Mouse (Mus musculus) neural tube, embryonic 11.5 days (tissue): ENCODE results near the gene Ano6. TPM values are rescaled to one million over a fixed set of nuclear protein-coding genes. Genes with fewer than 3 reads are reported as not detected.

Experiments used
- ATAC-seq: fragments of 200-750 bp; cut with Nextera tagmentation; 2 replicates; pipeline ENCODE4 v1.8.0; 2017; ENCODE audit warnings: moderate number of reproducible peaks, mild to moderate bottlenecking, moderate TSS enrichment, moderate library complexity; ENCODE audit not compliant: insufficient read depth, low FRiP score, low TSS enrichment
- DNase-seq: peaks from one replicate; pipeline ENCODE4 v3.0.0-alpha.2; 2015; ENCODE audit warnings: low spot score
- H3K27ac ChIP-seq: fragments of 300-500 bp; sonication (generic); 2 replicates; pipeline ENCODE4 v1.5.1; 2014; ENCODE audit warnings: low read depth, mild to moderate bottlenecking, low read length
- H3K27me3 ChIP-seq: fragments of 300-500 bp; sonication (generic); 2 replicates; pipeline ENCODE4 v1.6.1; 2014; ENCODE audit warnings: mild to moderate bottlenecking, low read length, mixed read lengths; ENCODE audit not compliant: control insufficient read depth, insufficient read depth
- H3K36me3 ChIP-seq: fragments of 300-500 bp; sonication (generic); 2 replicates; pipeline ENCODE4 v1.6.1; 2014; ENCODE audit warnings: mild to moderate bottlenecking, low read length, moderate library complexity, mixed read lengths; ENCODE audit not compliant: control insufficient read depth, insufficient read depth
- H3K4me1 ChIP-seq: fragments of 300-500 bp; sonication (generic); 2 replicates; pipeline ENCODE4 v1.6.1; 2014; ENCODE audit warnings: low read length, mixed read lengths; ENCODE audit not compliant: control insufficient read depth, insufficient read depth
- H3K4me2 ChIP-seq: fragments of 300-500 bp; sonication (generic); 2 replicates; pipeline ENCODE4 v1.6.1; 2014; ENCODE audit warnings: low read depth, mild to moderate bottlenecking, moderate library complexity
- H3K4me3 ChIP-seq: fragments of 300-500 bp; sonication (generic); 2 replicates; pipeline ENCODE4 v1.5.1; 2014; ENCODE audit warnings: low read depth, low read length
- H3K9ac ChIP-seq: fragments of 300-500 bp; sonication (generic); 2 replicates; pipeline ENCODE4 v1.6.1; 2014; ENCODE audit warnings: mild to moderate bottlenecking, low read length
- H3K9me3 ChIP-seq: fragments of 300-500 bp; sonication (generic); 2 replicates; pipeline ENCODE4 v1.6.1; 2016; ENCODE audit warnings: low read length; ENCODE audit not compliant: control insufficient read depth
- WGBS: fragments of 180-500 bp; shearing (Covaris S2); extraction: QIAGEN DNeasy Blood & Tissue Kit; methylation state at CpG from one replicate; pipeline ENCODE4 v1.1.7; 2014; 5-methylcytosine and 5-hydroxymethylcytosine counted together
- polyA plus RNA-seq: library from polyadenylated mRNA; unstranded; fragments of >200 nt; fragmentation: Nextera tagmentation; extraction: Ambion mirVana; gene quantifications from 2 replicates; pipeline ENCODE4 v1.2.1, GENCODE M21; 2014

Ano6 gene
- polyA plus RNA-seq = 37.5 and 40.1 TPM in 2 replicates

GRCm38 (mm10) chr15:95790529-95791071 is at the start of gene Ano6:
Gene Ano6 (plus strand): TSS chr15:95790843.
- Histone ChIP-seq H3K36me3 (no peaks in the 10 kb centered on the region), H3K27me3 (no peaks in the 10 kb centered on the region), H3K27ac (peak within 1 kb of the TSS; percentile 63), H3K9ac (peak within 1 kb of the TSS; percentile 90), H3K9me3 (no peaks in the 10 kb centered on the region), H3K4me2 (peak within 1 kb of the TSS; percentile 84), H3K4me3 (peak within 1 kb of the TSS; percentile 76), H3K4me1 (peaks cover 9% of the 10 kb centered on the region; the same call in 1 of the 2 replicates)
- peak; percentile 97 for DNase-seq
- ATAC-seq = peak; percentile 95
- under 1% methylated on average over 51 of the region's 51 CpGs for WGBS

DNA sequence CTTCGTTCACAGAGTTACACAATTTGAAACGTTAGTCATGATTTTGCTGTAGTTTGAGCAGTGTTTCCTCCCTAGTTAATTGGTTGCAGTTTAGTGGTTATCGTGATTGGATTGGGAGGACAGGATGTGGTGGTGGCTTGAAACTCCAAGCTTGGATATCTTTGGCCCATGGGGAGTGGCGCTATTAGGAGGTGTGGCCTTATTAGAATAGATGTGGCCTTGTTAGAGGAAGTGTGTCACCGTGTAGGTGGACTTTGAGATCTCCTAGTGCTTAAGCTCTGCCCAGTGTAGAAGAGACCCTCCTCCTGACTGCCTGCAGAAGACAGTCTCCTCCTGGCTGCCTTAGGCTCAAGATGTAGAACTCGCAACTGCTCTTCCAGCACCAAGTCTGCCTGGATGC is 47.7 kb upstream of the Ano6 start:
- Histone ChIP-seq H3K4me2 (no peak overlapping the region), H3K27ac (no peak overlapping the region), H3K9me3 (no peaks in the 10 kb centered on the region), H3K9ac (no peak overlapping the region), H3K4me3 (no peak overlapping the region), H3K36me3 (no peaks in the 10 kb centered on the region), H3K27me3 (no peaks in the 10 kb centered on the region), H3K4me1 (no peaks in the 10 kb centered on the region)
- WGBS = 89% methylated on average over 6 of the region's 6 CpGs
- DNase-seq (no peak), ATAC-seq (no peak)

DNA sequence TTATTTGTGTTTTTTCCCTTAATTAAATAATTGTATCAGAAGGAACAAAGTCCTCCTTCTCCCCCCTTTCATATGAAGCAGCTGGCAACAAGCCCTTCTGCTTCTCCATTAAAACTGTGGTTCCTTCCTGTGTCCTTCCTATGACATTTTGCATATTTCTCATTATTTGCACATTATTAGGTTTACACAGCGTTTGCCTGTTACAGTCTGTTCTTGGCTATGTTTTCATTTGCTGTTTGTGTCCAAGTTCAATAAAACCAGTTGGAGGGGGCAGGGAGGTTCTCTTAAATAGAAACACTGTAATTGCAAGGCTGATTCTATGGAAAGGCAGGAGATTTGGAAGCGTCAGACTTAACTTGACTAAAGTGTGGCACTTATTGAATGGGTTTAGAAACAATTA is 46.8 kb upstream of the Ano6 start:
- Histone ChIP-seq H3K27me3 (no peaks in the 10 kb centered on the region), H3K9me3 (no peaks in the 10 kb centered on the region), H3K4me2 (no peak overlapping the region), H3K9ac (no peak overlapping the region), H3K4me1 (no peaks in the 10 kb centered on the region), H3K36me3 (no peaks in the 10 kb centered on the region), H3K27ac (no peak overlapping the region), H3K4me3 (no peak overlapping the region)
- DNase-seq = no peak
- no peak for ATAC-seq
- WGBS = 84% methylated on average over 2 of the region's 2 CpGs

DNA sequence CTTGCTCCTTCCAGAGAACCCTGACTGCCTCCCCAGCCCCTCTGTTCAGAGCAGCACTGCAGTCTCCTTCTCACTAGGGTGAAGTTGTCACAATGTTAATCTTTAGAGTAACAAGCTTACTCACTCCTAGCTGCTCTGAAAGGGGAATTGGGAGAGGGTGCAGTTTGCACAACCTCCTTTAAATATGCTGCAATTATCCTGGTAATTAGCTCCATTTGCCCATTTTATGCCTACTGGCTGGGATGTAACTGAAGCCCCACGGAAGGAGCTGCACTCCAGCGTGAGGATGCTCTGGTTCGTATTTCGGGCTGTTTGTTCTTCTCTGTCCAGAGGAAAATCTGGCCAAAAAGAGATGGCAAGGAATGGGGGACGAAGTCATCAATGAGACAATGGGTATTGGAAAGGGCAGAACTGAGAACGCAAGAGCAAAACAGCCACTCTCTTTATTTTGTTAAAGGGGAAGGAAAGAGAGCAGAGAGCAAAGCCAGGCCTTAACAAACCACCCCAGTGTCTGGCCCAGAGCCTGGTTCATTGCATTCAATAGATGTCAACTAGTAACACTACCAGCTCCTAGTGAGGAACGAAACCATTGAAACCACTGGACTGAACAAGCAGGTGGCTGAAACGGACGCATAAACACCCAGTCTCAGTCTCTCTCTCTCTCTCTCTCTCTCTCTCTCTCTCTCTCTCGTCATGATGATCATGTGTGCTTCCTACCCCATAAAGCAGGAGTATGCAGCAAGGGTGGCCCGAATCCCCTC is 45.1 kb upstream of the Ano6 start:
- DNase-seq (no peak), ATAC-seq (no peak)
- H3K27ac ChIP-seq = no peak overlapping the region
- no peak overlapping the region for H3K4me3 ChIP-seq
- WGBS = 65% methylated on average over 10 of the region's 11 CpGs
- no peak overlapping the region for H3K9ac ChIP-seq
- H3K9me3 ChIP-seq = no peaks in the 10 kb centered on the region
- no peak overlapping the region for H3K4me2 ChIP-seq
- no peaks in the 10 kb centered on the region for H3K4me1 ChIP-seq
- no peaks in the 10 kb centered on the region for H3K27me3 ChIP-seq
- no peaks in the 10 kb centered on the region for H3K36me3 ChIP-seq

DNA sequence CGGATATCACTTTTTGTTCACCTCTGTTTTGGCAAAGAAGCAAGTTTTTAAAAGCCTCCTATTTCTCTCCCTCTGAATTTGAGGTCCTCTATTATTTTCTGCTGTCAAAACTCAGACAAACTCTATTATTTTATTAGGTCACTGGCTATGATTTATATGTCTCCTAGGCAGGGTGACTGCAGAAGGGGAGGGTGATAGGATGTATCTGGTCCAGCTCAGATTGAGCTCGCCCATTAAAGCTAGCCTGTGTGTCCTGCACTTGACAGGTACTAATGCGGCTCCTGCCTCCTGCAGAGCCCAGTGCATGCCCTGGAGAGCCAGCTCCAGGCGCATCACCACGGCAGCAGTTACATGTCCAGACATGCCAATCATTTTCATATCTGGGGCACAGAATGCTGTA is 44.1 kb upstream of the Ano6 start:
- Histone ChIP-seq H3K9ac (no peak overlapping the region), H3K36me3 (no peaks in the 10 kb centered on the region), H3K9me3 (no peaks in the 10 kb centered on the region), H3K4me2 (no peak overlapping the region), H3K27me3 (no peaks in the 10 kb centered on the region), H3K4me3 (no peak overlapping the region), H3K27ac (no peak overlapping the region), H3K4me1 (no peaks in the 10 kb centered on the region)
- no peak for DNase-seq
- no peak for ATAC-seq
- WGBS = 90% methylated on average over 5 of the region's 5 CpGs

GRCm38 (mm10) chr15:95746955-95747931 is 43.4 kb upstream of the Ano6 start:
- no peak for ATAC-seq
- no peak overlapping the region for H3K27ac ChIP-seq
- no peak overlapping the region for H3K4me3 ChIP-seq
- H3K27me3 ChIP-seq = no peaks in the 10 kb centered on the region
- no peak overlapping the region for H3K4me2 ChIP-seq
- no peaks in the 10 kb centered on the region for H3K9me3 ChIP-seq
- WGBS = 85% methylated on average over 16 of the region's 16 CpGs
- no peaks in the 10 kb centered on the region for H3K36me3 ChIP-seq
- H3K9ac ChIP-seq = no peak overlapping the region
- no peaks in the 10 kb centered on the region for H3K4me1 ChIP-seq
- DNase-seq = no peak

GRCm38 (mm10) chr15:95749216-95749615 is 41.4 kb upstream of the Ano6 start:
- H3K4me3 ChIP-seq = no peak overlapping the region
- no peaks in the 10 kb centered on the region for H3K4me1 ChIP-seq
- no peaks in the 10 kb centered on the region for H3K27me3 ChIP-seq
- ATAC-seq (no peak), DNase-seq (no peak)
- H3K36me3 ChIP-seq = no peaks in the 10 kb centered on the region
- no peaks in the 10 kb centered on the region for H3K9me3 ChIP-seq
- no peak overlapping the region for H3K9ac ChIP-seq
- no peak overlapping the region for H3K4me2 ChIP-seq
- no peak overlapping the region for H3K27ac ChIP-seq
- WGBS = 74% methylated on average over 5 of the region's 5 CpGs

DNA sequence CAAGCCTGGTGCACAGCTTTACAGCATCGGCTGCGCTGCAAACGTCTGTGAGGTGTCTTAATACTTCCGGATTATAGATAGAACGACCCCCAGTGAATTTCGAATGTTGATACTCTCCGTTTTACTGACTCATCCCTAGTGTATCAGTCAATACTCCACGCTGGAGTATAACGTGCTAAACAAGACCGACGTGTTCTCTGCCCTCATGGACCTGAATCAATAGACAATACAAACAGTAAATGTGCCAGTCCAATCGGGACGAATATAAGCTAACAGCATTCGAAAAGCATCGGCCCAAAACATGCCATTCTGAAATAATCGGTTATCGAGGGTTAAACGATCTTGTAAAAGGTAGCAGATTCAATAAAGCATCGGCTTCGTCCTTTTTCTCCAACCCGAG is 40.6 kb upstream of the Ano6 start:
- 94% methylated on average over 21 of the region's 21 CpGs for WGBS
- H3K4me3 ChIP-seq = no peak overlapping the region
- H3K4me1 ChIP-seq = no peaks in the 10 kb centered on the region
- no peaks in the 10 kb centered on the region for H3K9me3 ChIP-seq
- ATAC-seq (no peak), DNase-seq (no peak)
- H3K4me2 ChIP-seq = no peak overlapping the region
- no peaks in the 10 kb centered on the region for H3K36me3 ChIP-seq
- no peaks in the 10 kb centered on the region for H3K27me3 ChIP-seq
- H3K27ac ChIP-seq = no peak overlapping the region
- no peak overlapping the region for H3K9ac ChIP-seq
